Mouse (Mus musculus): ENCODE measurements around the gene Dazap1. TPM values are rescaled to one million over a fixed set of nuclear protein-coding genes. Genes with fewer than 3 reads are reported as not detected.

Gene Dazap1
- polyA plus RNA-seq, 1 experiment: 103 TPM

- TF ChIP-seq CTCF (IDR thresholded peaks at IDR 0.05; ENCODE audit: low read depth, low read length) (no peak), POLR2A (IDR thresholded peaks at IDR 0.05; ENCODE audit: borderline replicate concordance, low read depth, low read length) (no peak)
- Histone ChIP-seq H3K4me1 (ENCODE audit: control insufficient read depth, insufficient read depth, low read length) (peaks cover 5% of the 10 kb centered on the region), H3K4me3 (ENCODE audit: insufficient read depth, low read length) (no peak overlapping the region)
Observed at GRCm38 (mm10) chr10:80255881-80256535, 5.3 kb upstream of the Dazap1 start.

GRCm38 (mm10) chr10:80257936-80258335, 3.4 kb upstream of the Dazap1 start:
- Histone ChIP-seq H3K27ac (ENCODE audit: insufficient read depth, low read depth, low read length) (no peak overlapping the region), H3K4me3 (ENCODE audit: insufficient read depth, low read length) (no peak overlapping the region), H3K4me1 (ENCODE audit: control insufficient read depth, insufficient read depth, low read length) (peaks cover 14% of the 10 kb centered on the region)
- TF ChIP-seq POLR2A (IDR thresholded peaks at IDR 0.05; ENCODE audit: borderline replicate concordance, low read depth, low read length): no peak
- no peak for TF ChIP-seq CTCF (IDR thresholded peaks at IDR 0.05; ENCODE audit: low read depth, low read length)

More at GRCm38 (mm10) chr10:80255881-80256535, 5.3 kb upstream of the Dazap1 start:
- H3K27ac ChIP-seq (ENCODE audit: insufficient read depth, low read depth, low read length): no peak overlapping the region

GRCm38 (mm10) chr10:80258752-80259462, 2.4 kb upstream of the Dazap1 start:
- TF ChIP-seq CTCF (IDR thresholded peaks at IDR 0.05; ENCODE audit: low read depth, low read length): no peak
- no peak for TF ChIP-seq POLR2A (IDR thresholded peaks at IDR 0.05; ENCODE audit: borderline replicate concordance, low read depth, low read length)
- Histone ChIP-seq H3K4me3 (ENCODE audit: insufficient read depth, low read length) (no peak overlapping the region), H3K4me1 (ENCODE audit: control insufficient read depth, insufficient read depth, low read length) (peaks cover 20% of the 10 kb centered on the region), H3K27ac (ENCODE audit: insufficient read depth, low read depth, low read length) (no peak overlapping the region)

GRCm38 (mm10) chr10:80259463-80259805, 1.9 kb upstream of the Dazap1 start:
- no peak for TF ChIP-seq POLR2A (IDR thresholded peaks at IDR 0.05; ENCODE audit: borderline replicate concordance, low read depth, low read length)
- no peak for TF ChIP-seq CTCF (IDR thresholded peaks at IDR 0.05; ENCODE audit: low read depth, low read length)
- Histone ChIP-seq H3K4me3 (ENCODE audit: insufficient read depth, low read length) (peak overlapping the region; percentile 68), H3K4me1 (ENCODE audit: control insufficient read depth, insufficient read depth, low read length) (peaks cover 24% of the 10 kb centered on the region), H3K27ac (ENCODE audit: insufficient read depth, low read depth, low read length) (no peak overlapping the region)

- Histone ChIP-seq H3K4me1 (ENCODE audit: control insufficient read depth, insufficient read depth, low read length) (peaks cover 25% of the 10 kb centered on the region), H3K27ac (ENCODE audit: insufficient read depth, low read depth, low read length) (peak overlapping the region; percentile 58), H3K4me3 (ENCODE audit: insufficient read depth, low read length) (peak overlapping the region; percentile 68)
- TF ChIP-seq CTCF (IDR thresholded peaks at IDR 0.05; ENCODE audit: low read depth, low read length): 0 out of 2 replicates have a peak, but pooled peaks have one; percentile 6
- TF ChIP-seq POLR2A (IDR thresholded peaks at IDR 0.05; ENCODE audit: borderline replicate concordance, low read depth, low read length): no peak
Observed at GRCm38 (mm10) chr10:80259861-80260641, 1.2 kb upstream of the Dazap1 start.

GRCm38 (mm10) chr10:80261585-80261968, 291 bp downstream of the Dazap1 start:
- TF ChIP-seq POLR2A (IDR thresholded peaks at IDR 0.05; ENCODE audit: borderline replicate concordance, low read depth, low read length) (no peak), CTCF (IDR thresholded peaks at IDR 0.05; ENCODE audit: low read depth, low read length) (no peak)
- peak overlapping the region; percentile 75 for H3K4me3 ChIP-seq (ENCODE audit: insufficient read depth, low read length)
- H3K4me1 ChIP-seq (ENCODE audit: control insufficient read depth, insufficient read depth, low read length): peaks cover 27% of the 10 kb centered on the region
- H3K27ac ChIP-seq (ENCODE audit: insufficient read depth, low read depth, low read length): peak overlapping the region; percentile 95

- Histone ChIP-seq H3K27ac (ENCODE audit: insufficient read depth, low read depth, low read length) (peak overlapping the region; percentile 95), H3K4me1 (ENCODE audit: control insufficient read depth, insufficient read depth, low read length) (peaks cover 31% of the 10 kb centered on the region), H3K4me3 (ENCODE audit: insufficient read depth, low read length) (peak overlapping the region; percentile 56)
- no peak for TF ChIP-seq POLR2A (IDR thresholded peaks at IDR 0.05; ENCODE audit: borderline replicate concordance, low read depth, low read length)
- no peak for TF ChIP-seq CTCF (IDR thresholded peaks at IDR 0.05; ENCODE audit: low read depth, low read length)
Observed at GRCm38 (mm10) chr10:80262169-80262568, 883 bp downstream of the Dazap1 start.

GRCm38 (mm10) chr10:80262776-80263365, 1.6 kb downstream of the Dazap1 start:
- Histone ChIP-seq H3K27ac (ENCODE audit: insufficient read depth, low read depth, low read length) (peak overlapping the region; percentile 95), H3K4me1 (ENCODE audit: control insufficient read depth, insufficient read depth, low read length) (peaks cover 37% of the 10 kb centered on the region), H3K4me3 (ENCODE audit: insufficient read depth, low read length) (peak overlapping the region; percentile 4; the same call in 1 of the 2 replicates)
- TF ChIP-seq CTCF (IDR thresholded peaks at IDR 0.05; ENCODE audit: low read depth, low read length) (no peak), POLR2A (IDR thresholded peaks at IDR 0.05; ENCODE audit: borderline replicate concordance, low read depth, low read length) (no peak)

- 0 out of 2 replicates have a peak, but pooled peaks have one; percentile 12 for TF ChIP-seq POLR2A (IDR thresholded peaks at IDR 0.05; ENCODE audit: borderline replicate concordance, low read depth, low read length)
- TF ChIP-seq CTCF (IDR thresholded peaks at IDR 0.05; ENCODE audit: low read depth, low read length): no peak
- peaks cover 44% of the 10 kb centered on the region for H3K4me1 ChIP-seq (ENCODE audit: control insufficient read depth, insufficient read depth, low read length)
- H3K27ac ChIP-seq (ENCODE audit: insufficient read depth, low read depth, low read length): peak overlapping the region; percentile 78
- peak overlapping the region; percentile 69 for H3K4me3 ChIP-seq (ENCODE audit: insufficient read depth, low read length)
Observed at GRCm38 (mm10) chr10:80264341-80265148, 3.3 kb downstream of the Dazap1 start.

All from bone marrow macrophage, adult 2 months (primary cell).